Mouse (Mus musculus) induced T-regulatory cell, adult 2 months (primary cell): ENCODE data around the gene Hrh1.
"Not testable (repeated sequence)": the region's sequence is repeated elsewhere in the genome, so short reads cannot be mapped to it uniquely, and the experiment has no call there.

ENCODE experiments used
- DNase-seq: peaks from one replicate; pipeline ENCODE4 v3.0.0-alpha.2; 2012; ENCODE audit warnings: low read depth

The Hrh1 gene

GRCm38 (mm10) chr6:114461536-114461935 is 63.8 kb downstream of the Hrh1 start:
- peak; percentile 57 for DNase-seq

- peak; percentile 49 for DNase-seq
Measured at GRCm38 (mm10) chr6:114462747-114463146, 65.0 kb downstream of the Hrh1 start.

- DNase-seq, result no peak
Measured at GRCm38 (mm10) chr6:114473541-114473940, 75.8 kb downstream of the Hrh1 start.

- DNase-seq, result no peak
Measured at GRCm38 (mm10) chr6:114474059-114474458, 76.3 kb downstream of the Hrh1 start.

- DNase-seq, result no peak
Measured at GRCm38 (mm10) chr6:114474911-114475310, 77.2 kb downstream of the Hrh1 start.

GRCm38 (mm10) chr6:114478771-114479170 is 81.0 kb downstream of the Hrh1 start:
- DNase-seq, result no peak

- DNase-seq, result no peak
Measured at GRCm38 (mm10) chr6:114479644-114480410, 82.1 kb downstream of the Hrh1 start.

GRCm38 (mm10) chr6:114489371-114489770 is 91.6 kb downstream of the Hrh1 start:
- no peak for DNase-seq

- not testable (repeated sequence) for DNase-seq
Measured at GRCm38 (mm10) chr6:114492588-114492987, 94.9 kb downstream of the Hrh1 start.

- peak; percentile 5 for DNase-seq
Measured at GRCm38 (mm10) chr6:114494987-114495386, 97.3 kb downstream of the Hrh1 start.

- not testable (repeated sequence) for DNase-seq
Measured at GRCm38 (mm10) chr6:114514038-114514437, 116.3 kb downstream of the Hrh1 start.

GRCm38 (mm10) chr6:114528709-114529108 is 131.0 kb downstream of the Hrh1 start:
- DNase-seq, result not testable (repeated sequence)
